Mouse (Mus musculus) heart, adult 8-10 months (tissue): ENCODE results near the gene 4931406P16Rik. TPM values are rescaled to one million over a fixed set of nuclear protein-coding genes. Genes with fewer than 3 reads are reported as not detected.
"Not testable (repeated sequence)": the region's sequence is repeated elsewhere in the genome, so short reads cannot be mapped to it uniquely, and the experiment has no call there.

Source experiments
- DNase-seq: peaks from one replicate; pipeline ENCODE4 v3.0.0; 2022; ENCODE audit warnings: low spot score
- total RNA-seq, 4 experiments: library from RNA; stranded (reverse); gene quantifications; 2 replicates each; pipeline ENCODE4 v1.2.4; 2022

4931406P16Rik gene
- total RNA-seq, result 10 to 100 TPM; 38.7 to 43.4 (median 41.0) TPM

DNA sequence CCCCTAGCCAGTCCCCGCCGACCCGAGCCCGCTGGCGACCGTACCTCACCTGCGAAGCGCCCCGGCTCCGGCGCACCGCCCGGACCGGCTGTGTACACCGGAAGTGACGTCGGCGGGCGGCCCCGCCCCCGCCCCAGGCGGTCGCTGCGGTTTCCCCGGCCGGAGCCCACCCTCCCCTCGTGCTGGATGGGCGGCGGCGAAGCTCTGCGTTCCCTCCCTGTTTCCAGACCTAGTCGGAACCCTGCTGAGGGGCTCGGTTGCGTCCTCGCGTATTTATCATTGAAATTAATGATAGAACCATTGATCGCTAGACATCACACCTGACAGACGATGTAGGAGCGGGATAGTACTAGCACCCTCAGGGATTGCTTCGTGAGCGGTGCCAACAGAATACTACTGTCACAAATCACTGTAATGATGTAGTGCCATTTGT lies at the start of gene 4931406P16Rik:
TSS of gene 4931406P16Rik (minus strand) at position 109 of the 433 bp plus-strand sequence.
- DNase-seq, result peak; percentile 84

DNA sequence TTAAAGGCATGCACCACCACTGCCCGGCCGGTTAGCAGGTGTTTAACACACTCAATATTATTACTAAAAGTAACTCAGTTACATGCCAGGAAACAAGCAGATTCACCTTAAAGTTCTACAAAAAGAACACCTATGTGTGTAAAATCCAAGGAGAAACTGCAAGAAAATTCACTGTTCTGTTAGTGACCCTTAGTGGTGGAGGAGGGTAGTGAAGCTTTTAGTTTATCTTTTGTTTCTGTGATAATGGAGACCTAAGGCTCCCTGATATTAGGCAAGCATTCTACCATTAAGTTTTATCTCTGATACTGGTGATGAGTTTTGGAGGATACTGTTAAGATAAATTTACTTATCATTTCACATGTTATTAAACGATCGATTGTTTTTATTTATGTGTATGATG lies 42.3 kb upstream of the 4931406P16Rik start:
- peak; percentile 33 for DNase-seq

DNA sequence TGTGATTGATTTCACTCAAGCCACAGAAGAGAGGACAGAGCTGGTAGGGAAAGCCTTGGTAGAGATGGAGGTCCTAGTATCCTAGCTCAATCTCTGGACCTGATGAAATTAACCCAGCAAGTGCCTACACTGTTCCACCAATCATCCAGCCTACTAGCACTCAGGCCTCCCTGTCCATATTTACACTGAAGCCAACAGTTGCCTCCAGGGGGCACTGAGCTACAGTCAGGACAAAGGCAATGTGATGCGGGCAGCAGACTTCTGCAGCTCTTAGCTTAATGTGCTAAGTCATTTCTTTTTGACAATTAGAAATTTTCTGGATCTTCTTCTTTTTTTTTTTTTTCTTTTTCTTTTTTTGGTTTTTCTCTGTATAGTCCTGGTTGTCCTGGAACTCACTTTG lies 38.6 kb upstream of the 4931406P16Rik start:
- DNase-seq, result no peak

DNA sequence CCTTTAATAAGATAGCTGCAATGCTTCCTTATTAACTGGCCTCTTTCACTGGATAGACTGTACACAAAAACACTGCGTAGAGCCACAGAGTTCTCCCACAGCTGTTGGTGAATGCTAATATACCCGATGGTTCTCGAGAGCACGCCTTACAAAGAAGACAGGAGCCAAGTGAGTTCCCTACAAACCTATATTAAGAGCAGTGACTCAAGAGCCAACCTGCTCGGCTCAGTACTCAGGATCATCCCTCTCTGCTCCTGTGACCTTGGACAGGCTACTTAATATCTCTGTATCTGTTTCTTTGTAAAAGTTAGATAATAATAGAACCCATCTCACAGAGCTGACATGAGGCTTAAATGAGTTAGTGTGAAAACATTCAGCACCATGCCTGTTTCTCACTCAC lies 36.8 kb upstream of the 4931406P16Rik start:
- no peak for DNase-seq

DNA sequence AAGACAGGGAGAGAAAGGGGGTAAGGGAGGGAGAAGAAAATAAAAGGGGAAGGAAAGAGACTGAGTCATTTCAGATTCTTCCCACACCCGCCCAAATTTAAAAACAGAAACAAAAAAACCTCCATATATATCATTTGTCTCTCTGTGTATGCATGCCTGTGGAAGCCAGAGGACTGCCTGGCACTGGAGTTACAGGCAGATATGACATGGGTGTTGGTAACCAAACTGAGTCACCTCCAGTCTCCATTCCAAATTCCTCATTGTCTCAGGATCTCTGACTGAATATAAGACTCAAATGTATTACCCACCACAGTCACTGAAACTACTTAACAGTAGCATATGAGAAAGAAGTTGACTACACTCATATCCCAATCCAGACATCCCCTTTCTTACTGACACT lies 34.7 kb upstream of the 4931406P16Rik start:
- no peak for DNase-seq

DNA sequence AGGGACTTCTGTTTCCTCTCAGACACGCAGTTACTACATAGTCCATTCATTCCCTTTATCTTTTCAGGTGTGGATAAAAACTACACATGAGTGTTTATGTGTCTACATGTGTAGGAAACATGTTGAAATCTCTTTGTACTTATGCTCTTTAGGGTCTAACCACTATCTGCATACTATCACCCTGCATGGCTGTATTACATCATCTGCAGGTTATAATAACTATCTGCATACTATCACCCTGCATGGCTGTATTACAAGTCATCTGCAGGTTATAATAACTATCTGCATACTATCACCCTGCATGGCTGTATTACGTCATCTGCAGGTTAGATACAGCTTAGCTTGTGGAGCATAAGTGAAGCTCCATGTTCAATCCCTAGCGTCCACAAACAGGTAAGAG lies 33.7 kb upstream of the 4931406P16Rik start:
- no peak for DNase-seq

DNA sequence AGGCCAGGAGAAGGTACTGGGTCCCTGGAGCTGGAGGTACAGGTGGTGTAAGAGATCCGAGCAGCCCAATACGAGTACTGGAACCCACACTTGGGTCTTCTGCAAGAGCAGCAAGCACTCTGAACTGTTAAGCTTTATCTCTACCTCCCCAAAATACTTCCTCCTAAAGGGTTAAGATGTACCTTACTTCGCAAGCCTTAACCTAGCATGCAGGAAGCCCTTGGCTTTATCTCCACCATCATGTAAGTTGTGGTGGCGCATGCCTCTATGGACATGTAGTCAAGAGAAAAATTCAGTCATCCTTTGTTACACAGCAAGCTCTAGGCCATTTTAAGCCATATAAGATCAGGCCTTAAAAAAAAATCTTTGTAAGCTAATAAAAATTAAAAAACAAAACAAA lies 33.2 kb upstream of the 4931406P16Rik start:
- no peak for DNase-seq

DNA sequence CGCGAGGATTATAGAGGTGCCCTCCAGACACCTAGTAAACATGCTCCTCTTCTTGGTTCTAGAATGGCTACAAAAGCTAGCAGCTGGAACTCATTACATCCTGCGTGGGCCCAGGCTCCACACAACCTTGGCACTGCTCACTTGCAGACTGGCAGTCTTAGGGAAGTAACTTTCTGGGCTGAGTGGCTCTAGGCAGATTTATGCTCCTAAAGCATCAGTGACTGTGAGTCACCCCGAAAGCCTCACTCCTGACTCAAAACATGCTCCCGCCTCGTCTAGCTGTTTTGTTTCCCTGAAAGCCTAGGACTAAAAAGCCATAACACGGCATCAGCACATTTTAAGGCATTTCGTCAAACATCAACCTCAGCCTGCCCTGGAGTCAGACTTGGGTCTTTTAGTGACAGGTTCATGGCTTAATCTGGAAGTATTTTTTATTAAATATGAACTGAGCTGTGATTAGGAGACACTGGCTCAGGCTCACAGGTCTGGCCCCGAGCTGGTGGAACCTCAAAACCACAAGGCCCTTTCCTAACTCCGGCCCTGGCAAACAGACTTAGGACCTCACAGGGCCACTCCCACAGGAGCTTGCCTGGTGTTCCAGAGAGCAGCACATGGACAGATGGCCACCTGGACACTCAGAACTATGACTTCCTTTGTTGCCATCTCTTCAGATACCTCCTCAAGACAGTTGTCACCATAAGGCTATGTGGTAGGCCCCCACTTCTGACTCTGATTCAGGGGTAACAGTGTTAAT lies 28.9 kb upstream of the 4931406P16Rik start:
- DNase-seq, result no peak

DNA sequence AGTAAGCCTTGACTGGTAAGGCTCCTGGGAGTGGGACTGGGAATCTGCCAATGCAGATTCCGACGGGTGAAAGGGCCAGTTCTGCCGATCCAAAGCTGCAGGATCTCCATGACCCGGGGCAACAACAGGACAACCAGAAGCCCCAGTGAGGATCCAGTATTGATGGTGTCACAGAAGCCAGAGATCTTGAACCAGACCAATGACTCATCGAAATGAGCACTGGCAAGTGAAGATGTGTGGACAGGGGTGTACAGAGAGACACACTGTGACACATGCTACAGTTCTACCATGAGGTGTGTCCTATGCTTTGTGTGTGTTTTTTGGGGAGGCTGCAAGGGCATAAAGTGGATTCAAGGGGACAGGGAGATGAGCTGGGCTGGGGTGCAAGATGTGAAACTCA lies 27.5 kb upstream of the 4931406P16Rik start:
- no peak for DNase-seq

DNA sequence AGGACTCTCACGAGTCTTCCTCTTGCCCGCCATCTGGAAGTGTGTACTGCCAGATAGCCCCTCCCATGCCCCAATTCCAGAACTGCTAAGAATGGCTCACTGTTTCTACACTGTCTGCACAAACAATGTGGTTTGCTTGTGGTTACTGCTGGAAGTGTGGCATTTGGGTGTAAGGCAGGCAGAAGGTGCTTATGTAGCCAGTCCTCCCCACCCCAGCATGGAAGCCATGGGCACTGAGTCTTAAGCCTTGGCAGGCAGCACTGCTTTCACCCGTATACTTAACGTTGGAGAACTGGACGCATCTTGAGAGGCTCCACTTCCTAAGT lies 25.8 kb upstream of the 4931406P16Rik start:
- no peak for DNase-seq

DNA sequence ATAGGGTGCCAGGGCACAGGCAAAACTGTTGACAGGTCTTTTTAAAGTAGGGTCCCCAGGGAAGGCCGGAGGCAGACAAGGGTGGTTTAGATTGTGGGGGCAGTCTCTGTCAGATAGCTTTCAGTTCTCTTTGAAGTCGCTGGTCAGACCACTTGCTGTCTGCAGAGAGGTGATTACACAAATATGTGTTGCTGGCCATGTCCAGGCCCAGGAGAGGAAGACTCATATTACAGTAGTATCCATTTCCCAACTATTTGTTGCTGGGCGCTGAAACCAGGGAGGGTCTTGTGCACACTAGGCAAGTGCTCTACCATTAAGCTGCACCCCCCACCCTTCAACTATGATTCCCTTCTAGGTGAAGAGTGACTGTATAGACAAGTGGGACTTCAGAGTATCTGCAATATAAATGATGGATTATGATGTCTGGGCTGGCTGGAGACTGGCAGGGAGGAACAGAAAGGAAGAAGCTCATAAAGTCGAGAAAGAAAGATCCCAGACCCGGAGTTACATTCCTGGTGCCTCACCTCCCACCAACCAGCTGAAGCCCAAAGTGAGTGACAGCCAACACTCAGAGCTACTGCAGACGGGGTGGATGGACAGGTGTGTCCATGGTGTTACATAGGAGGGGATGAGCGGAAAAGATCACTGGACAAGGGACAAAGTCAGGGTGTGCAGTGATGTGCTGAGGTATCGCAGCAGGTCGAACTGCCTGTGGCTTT lies 25.3 kb upstream of the 4931406P16Rik start:
- no peak for DNase-seq

DNA sequence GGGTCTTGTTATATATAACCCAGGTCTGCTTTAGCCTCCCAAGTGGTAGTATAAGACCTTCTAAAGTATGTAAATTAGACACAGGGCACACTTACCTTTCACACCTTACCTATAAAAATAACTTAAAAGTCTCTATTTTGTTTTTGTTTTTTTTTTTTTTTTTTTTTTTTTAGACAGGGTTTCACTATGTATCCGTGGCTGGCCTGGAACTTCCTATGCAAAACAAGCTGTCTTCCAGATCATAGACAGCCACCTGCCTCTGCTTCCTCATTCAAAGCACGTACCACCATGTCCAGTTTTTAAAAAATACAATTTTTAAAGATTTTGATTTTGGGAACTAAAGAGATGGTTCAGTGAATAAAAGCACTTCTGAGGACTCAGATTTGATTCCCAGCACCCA lies 23.9 kb upstream of the 4931406P16Rik start:
- DNase-seq, result no peak

DNA sequence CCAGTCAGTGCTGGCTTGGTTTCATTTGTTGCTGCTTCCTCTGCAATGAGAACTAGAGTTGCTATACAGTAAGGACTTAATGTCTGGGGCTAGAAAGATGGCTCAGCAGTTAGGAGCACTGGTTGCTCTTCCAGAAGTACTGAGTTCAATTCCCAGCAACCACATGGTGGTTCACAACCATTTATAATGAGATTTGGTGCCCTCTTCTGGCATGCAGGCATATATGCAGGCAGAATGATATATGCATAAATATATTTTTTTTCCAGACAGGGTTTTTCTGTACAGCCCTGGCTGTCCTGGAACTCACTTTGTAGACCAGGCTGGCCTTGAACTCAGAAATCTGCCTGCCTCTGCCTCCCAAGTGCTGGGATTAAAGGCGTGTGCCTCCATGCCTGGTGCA lies 23.2 kb upstream of the 4931406P16Rik start:
- not testable (repeated sequence) for DNase-seq

DNA sequence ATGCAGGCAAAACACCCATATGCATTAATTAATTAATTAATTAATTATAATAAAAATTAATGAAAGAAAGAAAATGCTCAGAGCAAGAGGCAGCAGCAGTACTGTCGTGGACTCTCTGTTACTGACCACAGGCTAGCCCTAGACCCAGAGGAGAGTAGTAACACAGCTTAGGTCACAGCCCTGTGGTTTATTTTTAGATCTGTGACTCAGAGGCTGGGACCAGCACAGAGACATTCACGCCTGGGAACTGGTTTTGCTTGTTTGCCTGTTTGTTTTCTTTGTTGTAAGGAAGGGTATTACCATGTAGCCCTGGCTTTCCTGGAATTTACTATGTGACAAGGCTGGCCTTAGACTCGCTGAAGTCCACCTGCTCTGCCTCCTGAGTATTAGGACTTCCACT lies 14.1 kb upstream of the 4931406P16Rik start:
- DNase-seq, result no peak

DNA sequence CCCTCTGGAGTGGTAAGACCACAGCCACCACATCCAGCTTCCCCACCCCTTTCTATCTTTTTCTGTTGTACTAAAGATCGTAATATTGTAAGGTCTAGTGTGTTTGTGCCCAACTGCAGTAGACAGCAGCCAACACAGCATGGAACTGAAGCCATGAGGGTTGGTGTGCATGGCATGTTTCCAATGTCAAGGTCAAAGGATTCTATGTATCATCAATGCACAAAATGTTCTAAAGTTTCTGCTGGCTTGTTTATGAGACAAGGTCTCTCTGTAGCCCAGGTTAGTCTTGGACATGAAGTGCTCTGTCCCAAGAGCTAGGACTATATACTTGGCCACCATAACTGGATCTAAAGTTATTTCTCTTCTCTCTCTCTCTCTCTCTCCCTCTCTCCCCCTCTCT lies 11.5 kb upstream of the 4931406P16Rik start:
- no peak for DNase-seq

DNA sequence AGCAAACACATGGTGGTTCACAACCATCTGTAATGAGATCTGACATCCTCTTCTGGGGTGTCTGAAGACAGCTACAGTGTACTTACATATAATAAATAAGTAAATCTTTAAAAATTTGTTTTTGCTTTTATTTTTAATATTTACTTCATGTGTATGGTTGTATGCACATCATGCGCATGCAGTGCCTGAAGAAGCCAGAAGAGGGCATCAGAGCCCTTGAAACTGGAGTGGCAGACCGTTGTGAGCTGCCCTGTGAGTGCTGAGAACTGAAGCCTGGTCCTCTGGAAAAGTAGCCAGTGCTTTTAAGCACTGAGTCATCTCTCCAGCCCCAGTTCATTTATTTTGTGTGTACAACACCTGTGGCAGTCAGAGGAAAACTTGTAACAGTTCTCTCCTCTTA lies 10.7 kb upstream of the 4931406P16Rik start:
- no peak for DNase-seq

DNA sequence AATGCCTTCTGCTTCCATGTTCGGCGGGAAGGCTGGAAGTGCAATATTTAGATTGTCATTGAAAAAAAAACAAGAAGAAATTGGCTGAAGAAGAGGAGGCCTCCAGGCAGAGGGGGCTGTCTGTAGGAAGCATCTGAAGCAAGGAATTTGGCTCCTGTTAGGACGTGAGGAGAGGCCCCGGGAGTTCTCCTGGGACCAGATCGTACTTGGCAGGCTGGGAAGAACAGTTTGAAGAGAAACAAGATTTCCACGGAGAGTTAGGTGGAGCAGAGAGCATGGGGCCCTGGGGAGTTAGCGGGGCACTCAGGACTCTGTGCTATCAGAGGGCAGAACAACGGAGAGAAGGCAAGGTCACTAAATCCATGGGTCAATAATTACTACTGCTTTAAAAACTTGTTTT lies 10.0 kb upstream of the 4931406P16Rik start:
- peak; percentile 60 for DNase-seq

DNA sequence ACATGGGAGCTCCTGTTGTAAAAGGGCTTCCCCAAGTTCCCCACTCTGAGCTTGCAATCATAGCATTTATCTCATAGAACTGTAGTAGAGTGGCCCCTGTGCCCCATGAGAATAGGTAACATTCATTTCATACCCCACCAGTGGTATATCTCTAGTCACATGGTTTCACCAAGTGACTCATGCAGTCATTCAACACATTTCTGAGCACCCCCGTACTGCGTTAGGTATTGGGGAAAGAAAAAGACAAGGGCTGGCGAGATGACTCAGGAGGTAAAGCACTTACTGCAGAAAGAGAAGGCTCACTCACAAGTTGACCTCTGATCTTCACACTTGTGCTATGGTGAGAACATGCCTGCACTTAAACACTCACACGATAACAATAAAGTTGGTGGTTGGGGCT lies 8.6 kb upstream of the 4931406P16Rik start:
- no peak for DNase-seq

DNA sequence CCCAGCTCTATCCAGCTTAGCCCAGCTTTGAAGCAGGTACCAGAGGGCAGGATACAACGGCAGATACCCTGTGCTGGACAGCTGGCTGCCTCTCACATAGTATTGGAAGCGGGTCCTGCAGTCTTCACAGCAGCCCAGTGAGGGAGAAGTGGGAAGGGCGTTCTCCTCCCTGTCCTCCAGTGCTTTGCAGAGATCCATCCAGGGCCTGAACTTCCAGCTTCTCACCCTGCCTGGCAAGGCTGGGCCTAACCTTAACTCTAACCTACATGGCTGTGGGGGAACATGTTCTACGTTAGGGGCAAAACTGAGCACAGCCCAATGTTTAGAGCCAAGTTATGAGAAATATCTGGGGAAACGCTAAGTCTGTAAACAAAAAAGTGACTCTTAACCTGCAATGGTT lies 7.8 kb upstream of the 4931406P16Rik start:
- no peak for DNase-seq

DNA sequence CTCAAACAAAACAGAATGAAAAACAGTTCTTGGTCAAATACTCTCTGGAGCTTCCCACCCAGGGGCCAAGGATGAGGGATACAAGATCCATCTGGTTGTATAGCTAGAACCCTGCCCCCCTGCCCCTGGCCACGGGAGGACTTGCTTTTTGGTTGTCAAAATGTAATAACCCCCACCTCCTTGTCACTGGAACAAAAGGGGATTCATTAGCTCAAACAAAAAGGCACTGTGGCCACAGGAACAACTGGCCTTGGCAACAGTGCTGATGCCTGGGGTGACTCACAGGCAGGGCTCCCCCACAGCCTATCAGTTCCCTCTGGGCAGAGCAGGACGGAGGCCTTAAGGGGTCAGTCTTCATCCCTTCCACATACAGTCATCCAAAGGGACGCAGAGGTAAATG lies 6.6 kb upstream of the 4931406P16Rik start:
- peak; percentile 43 for DNase-seq

DNA sequence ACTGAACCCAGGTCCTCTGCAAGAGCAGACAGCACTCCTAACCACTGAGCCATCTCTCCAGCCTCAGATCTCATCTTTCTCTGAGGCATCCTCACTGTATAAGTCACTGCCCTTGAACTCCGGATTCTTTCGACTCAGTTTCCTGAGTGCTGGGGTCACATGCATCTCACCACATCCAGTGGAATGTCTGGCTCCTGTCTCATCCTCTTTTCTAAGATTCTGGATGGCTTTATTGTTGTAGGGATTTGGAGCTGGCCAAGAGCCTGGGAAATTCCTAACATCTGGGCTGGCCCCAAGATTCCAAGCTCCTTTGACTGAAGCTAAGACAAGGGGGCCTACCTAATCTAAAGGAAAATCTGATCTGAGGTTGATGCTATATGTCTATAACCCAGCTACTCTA lies 5.8 kb upstream of the 4931406P16Rik start:
- peak; percentile 48 for DNase-seq

DNA sequence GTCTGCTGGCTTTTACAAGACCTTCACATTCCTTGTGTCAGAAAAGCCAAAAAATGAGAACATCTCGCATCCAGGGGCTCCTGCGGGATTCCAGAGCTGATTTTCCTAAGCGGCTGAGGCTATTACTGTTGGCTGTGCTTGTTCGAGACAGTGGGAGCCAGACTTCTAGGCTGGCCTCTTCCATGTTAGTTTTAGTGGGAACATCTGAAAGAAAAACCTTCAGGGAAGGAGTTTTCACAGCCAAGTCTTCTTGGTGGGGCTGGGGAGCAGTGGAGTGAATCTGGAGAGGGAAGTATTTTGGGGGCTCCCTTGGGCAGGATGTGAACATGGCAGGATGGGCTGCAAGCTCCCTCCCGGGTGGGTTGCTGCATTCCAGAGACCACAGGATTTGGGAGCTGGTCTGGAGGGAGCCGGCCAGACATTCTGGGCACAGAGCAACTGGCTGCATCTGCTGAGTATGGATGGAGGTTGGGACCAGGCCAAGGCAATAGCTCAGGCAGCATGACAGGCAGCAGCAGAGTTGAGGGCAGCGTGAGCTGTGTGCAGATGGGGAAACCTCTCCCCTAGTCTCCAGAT lies 4.6 kb upstream of the 4931406P16Rik start:
- peak; percentile 63 for DNase-seq
